Mouse (Mus musculus): ENCODE data around the gene Cdkn2c. TPM values are rescaled to one million over a fixed set of nuclear protein-coding genes. Genes with fewer than 3 reads are reported as not detected.
"Not testable (repeated sequence)": the region's sequence is repeated elsewhere in the genome, so short reads cannot be mapped to it uniquely, and the experiment has no call there.

Gene Cdkn2c
- 18.0 and 18.5 TPM in 2 replicates for polyA plus RNA-seq (2015; fragmentation: Nextera tagmentation; extraction: Ambion mirVana)

DNA sequence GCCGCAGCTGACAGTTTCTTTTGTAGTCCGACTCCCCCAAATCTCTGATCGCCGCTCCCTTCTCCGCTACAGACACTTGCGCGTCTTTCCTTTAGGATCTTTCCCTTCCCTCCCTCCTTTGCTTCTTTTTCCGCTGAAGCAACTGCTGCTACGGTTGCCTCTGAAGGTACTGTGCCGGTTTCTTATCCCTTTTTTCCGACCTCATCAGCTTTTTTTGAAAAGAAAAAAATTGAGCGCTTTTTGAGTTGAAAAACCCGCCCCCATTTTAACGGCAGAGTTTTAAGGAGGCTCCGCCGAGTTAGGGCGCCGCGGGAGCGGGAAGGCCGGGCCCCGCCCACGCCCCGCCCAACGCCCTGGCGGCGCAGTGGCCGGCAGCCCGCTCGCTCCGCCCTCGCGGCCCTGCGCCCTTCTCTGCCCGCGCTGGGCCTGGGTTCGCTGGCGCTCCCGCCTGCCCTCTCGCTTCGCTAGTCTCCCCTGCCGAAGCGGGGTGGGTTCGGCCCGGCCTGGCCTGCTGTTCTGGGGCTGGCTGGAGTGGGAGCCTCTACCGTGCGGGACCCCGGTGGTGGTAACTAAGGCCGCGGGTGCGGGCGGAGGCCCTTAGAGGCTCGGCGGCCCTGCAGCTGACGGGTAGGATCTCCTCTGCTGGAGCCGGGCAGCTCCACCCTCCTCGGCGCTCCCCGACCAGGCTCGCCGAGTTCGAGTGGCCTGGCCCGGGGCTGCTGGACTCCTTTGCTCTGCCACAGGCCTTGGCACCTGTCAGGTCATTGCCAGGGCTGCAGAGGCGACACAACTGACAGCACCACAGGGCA, at the start of gene Cdkn2c:
Gene Cdkn2c, minus strand, starts transcription at position 729 of the 809 bp plus-strand sequence.
- peaks cover 2% of the 10 kb centered on the region; the same call in 1 of the 2 replicates for H3K27me3 ChIP-seq (ENCODE audit: control insufficient read depth, insufficient read depth, low read length)
- peak; percentile 97 for ATAC-seq (replicated peaks; ENCODE audit: extremely low read depth, insufficient read depth, low FRiP score)
- WGBS: under 1% methylated on average over 64 of the region's 64 CpGs
- H3K27ac ChIP-seq (ENCODE audit: low read length): peak within 1 kb of the TSS; percentile 99
- H3K9ac ChIP-seq (ENCODE audit: low read length): peak within 1 kb of the TSS; percentile 99
- peak within 1 kb of the TSS; percentile 90 for H3K4me2 ChIP-seq (ENCODE audit: low read depth, low read length)
- no peaks in the 10 kb centered on the region for H3K36me3 ChIP-seq (ENCODE audit: control insufficient read depth, insufficient read depth)
- no peaks in the 10 kb centered on the region for H3K9me3 ChIP-seq (replicated peaks; ENCODE audit: control insufficient read depth, low read length)
- H3K4me3 ChIP-seq (ENCODE audit: low read length): peak within 1 kb of the TSS; percentile 94
- H3K4me1 ChIP-seq (ENCODE audit: control insufficient read depth, insufficient read depth, low read length): peaks cover 15% of the 10 kb centered on the region

DNA sequence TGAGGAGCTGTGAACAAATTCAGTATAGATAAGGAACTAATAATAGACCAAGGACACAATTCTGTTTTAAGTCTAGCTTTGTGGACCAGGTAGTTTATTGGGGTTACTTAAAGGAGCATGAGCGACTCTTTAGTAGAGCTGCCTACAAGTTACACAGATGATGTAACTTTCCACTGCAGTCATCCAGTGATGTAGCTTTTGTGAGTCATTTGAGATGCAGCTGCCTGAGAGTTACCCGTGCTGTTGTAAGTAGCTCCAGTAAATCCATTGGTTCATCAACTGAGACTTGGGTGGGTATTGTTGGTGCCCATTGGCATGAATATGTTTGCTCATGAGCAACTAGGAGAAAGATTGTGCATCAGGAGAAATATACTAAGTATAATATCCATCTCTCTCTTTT, 38.4 kb upstream of the Cdkn2c start:
- no peak overlapping the region for H3K4me2 ChIP-seq (ENCODE audit: low read depth, low read length)
- H3K36me3 ChIP-seq (ENCODE audit: control insufficient read depth, insufficient read depth): no peaks in the 10 kb centered on the region
- no peak for ATAC-seq (replicated peaks; ENCODE audit: extremely low read depth, insufficient read depth, low FRiP score)
- 83% methylated on average over 2 of the region's 2 CpGs for WGBS
- H3K9ac ChIP-seq (ENCODE audit: low read length): no peak overlapping the region
- no peak overlapping the region for H3K27ac ChIP-seq (ENCODE audit: low read length)
- no peaks in the 10 kb centered on the region for H3K27me3 ChIP-seq (ENCODE audit: control insufficient read depth, insufficient read depth, low read length)
- H3K4me1 ChIP-seq (ENCODE audit: control insufficient read depth, insufficient read depth, low read length): peaks cover 4% of the 10 kb centered on the region; the same call in 1 of the 2 replicates
- H3K4me3 ChIP-seq (ENCODE audit: low read length): no peak overlapping the region
- H3K9me3 ChIP-seq (replicated peaks; ENCODE audit: control insufficient read depth, low read length): no peaks in the 10 kb centered on the region

DNA sequence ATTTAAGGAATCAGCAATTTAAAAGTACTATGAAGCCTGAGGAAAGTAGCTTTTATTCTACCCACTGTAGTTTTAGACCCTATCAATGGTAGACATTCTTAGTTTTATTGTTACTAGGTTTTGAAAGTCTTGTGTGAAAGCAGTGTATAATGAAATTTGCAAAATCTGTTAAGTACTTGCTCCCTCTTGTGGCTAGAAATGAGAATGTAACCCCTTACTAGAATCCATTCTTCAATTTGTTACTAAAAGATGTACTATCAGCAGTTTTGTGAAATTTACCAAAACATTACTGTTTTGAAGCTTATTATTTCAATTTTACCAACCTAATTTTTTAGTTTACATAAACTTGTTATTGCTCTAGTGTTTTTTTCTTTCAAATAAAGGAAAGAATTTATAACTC, 36.6 kb upstream of the Cdkn2c start:
- no peak overlapping the region for H3K27ac ChIP-seq (ENCODE audit: low read length)
- no peaks in the 10 kb centered on the region for H3K27me3 ChIP-seq (ENCODE audit: control insufficient read depth, insufficient read depth, low read length)
- peaks cover 4% of the 10 kb centered on the region; the same call in 1 of the 2 replicates for H3K4me1 ChIP-seq (ENCODE audit: control insufficient read depth, insufficient read depth, low read length)
- H3K9ac ChIP-seq (ENCODE audit: low read length): no peak overlapping the region
- ATAC-seq (replicated peaks; ENCODE audit: extremely low read depth, insufficient read depth, low FRiP score): no peak
- H3K36me3 ChIP-seq (ENCODE audit: control insufficient read depth, insufficient read depth): no peaks in the 10 kb centered on the region
- no peak overlapping the region for H3K4me2 ChIP-seq (ENCODE audit: low read depth, low read length)
- no peak overlapping the region for H3K4me3 ChIP-seq (ENCODE audit: low read length)
- no peaks in the 10 kb centered on the region for H3K9me3 ChIP-seq (replicated peaks; ENCODE audit: control insufficient read depth, low read length)

DNA sequence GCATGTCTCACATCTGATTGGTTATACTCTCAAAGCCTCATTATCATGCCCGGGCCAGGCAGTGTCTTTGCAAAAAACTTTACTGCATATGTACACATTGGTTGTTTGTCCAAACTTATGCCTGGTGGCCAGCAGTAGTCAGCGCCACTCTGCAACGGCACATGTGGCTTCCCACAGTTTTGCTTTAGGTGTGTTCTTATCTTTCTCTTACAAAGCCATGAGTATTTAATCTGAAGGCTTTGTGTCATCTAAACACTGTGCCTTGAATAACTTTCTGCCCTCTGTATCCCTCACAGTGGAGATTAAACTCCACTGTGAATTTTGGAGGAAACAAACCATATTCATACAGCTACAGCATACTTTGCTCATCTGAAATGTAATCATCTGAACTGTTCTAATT, 33.7 kb upstream of the Cdkn2c start:
- not testable (repeated sequence) for H3K36me3 ChIP-seq (ENCODE audit: control insufficient read depth, insufficient read depth); H3K27ac ChIP-seq (ENCODE audit: low read length); H3K9ac ChIP-seq (ENCODE audit: low read length); H3K27me3 ChIP-seq (ENCODE audit: control insufficient read depth, insufficient read depth, low read length); H3K4me3 ChIP-seq (ENCODE audit: low read length); H3K9me3 ChIP-seq (replicated peaks; ENCODE audit: control insufficient read depth, low read length); H3K4me2 ChIP-seq (ENCODE audit: low read depth, low read length); H3K4me1 ChIP-seq (ENCODE audit: control insufficient read depth, insufficient read depth, low read length); ATAC-seq (replicated peaks; ENCODE audit: extremely low read depth, insufficient read depth, low FRiP score)
- WGBS: 91% methylated on average over 3 of the region's 3 CpGs

DNA sequence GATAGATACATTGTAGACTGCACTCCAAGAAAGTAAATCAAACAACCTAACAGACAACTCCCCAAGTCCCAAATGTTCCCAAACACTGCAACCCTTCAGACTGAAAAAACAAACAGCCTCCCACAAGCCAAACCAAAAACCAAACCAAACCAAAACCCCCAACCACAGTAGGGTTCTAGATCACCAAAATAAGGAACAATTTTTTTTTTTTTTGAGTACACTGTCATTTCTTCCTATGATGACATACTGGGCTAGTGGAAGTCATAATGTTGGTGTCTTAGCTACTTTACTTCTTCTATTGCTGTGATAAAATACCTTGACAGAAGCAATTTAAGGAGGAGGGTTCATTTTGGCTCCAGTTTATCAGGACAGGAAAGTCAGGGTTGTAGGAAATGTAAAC, 25.7 kb upstream of the Cdkn2c start:
- no peak overlapping the region for H3K4me2 ChIP-seq (ENCODE audit: low read depth, low read length)
- H3K9ac ChIP-seq (ENCODE audit: low read length): no peak overlapping the region
- H3K4me1 ChIP-seq (ENCODE audit: control insufficient read depth, insufficient read depth, low read length): no peaks in the 10 kb centered on the region
- ATAC-seq (replicated peaks; ENCODE audit: extremely low read depth, insufficient read depth, low FRiP score): no peak
- peaks cover 10% of the 10 kb centered on the region for H3K9me3 ChIP-seq (replicated peaks; ENCODE audit: control insufficient read depth, low read length)
- no peak overlapping the region for H3K27ac ChIP-seq (ENCODE audit: low read length)
- no peak overlapping the region for H3K4me3 ChIP-seq (ENCODE audit: low read length)
- H3K27me3 ChIP-seq (ENCODE audit: control insufficient read depth, insufficient read depth, low read length): no peaks in the 10 kb centered on the region
- H3K36me3 ChIP-seq (ENCODE audit: control insufficient read depth, insufficient read depth): peaks cover 10% of the 10 kb centered on the region

DNA sequence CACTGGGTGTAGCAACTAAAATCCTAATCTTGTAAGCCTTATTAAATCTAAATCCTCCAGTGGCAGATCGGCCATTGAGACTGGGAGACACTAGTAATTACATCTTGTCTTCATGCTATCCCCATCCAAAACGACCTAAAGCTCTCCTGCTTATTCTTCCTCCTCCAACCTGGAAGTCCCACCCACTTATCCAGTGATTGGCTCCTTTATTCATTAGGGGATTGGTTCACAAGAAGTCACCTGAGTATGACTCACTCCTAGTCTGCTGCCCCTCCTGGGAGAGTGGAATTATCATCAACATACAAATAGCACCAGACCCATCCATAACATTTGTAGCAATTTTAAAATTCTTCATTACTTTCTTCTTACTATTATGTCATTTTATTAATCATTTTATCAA, 16.6 kb upstream of the Cdkn2c start:
- WGBS: 66% methylated on average over 2 of the region's 2 CpGs
- H3K9ac ChIP-seq (ENCODE audit: low read length): no peak overlapping the region
- H3K4me3 ChIP-seq (ENCODE audit: low read length): no peak overlapping the region
- H3K4me1 ChIP-seq (ENCODE audit: control insufficient read depth, insufficient read depth, low read length): no peaks in the 10 kb centered on the region
- H3K27me3 ChIP-seq (ENCODE audit: control insufficient read depth, insufficient read depth, low read length): no peaks in the 10 kb centered on the region
- ATAC-seq (replicated peaks; ENCODE audit: extremely low read depth, insufficient read depth, low FRiP score): no peak
- no peak overlapping the region for H3K27ac ChIP-seq (ENCODE audit: low read length)
- 0 out of 2 replicates have a peak, but pooled peaks cover 5% of the 10 kb centered on the region for H3K36me3 ChIP-seq (ENCODE audit: control insufficient read depth, insufficient read depth)
- H3K9me3 ChIP-seq (replicated peaks; ENCODE audit: control insufficient read depth, low read length): no peaks in the 10 kb centered on the region
- H3K4me2 ChIP-seq (ENCODE audit: low read depth, low read length): no peak overlapping the region

DNA sequence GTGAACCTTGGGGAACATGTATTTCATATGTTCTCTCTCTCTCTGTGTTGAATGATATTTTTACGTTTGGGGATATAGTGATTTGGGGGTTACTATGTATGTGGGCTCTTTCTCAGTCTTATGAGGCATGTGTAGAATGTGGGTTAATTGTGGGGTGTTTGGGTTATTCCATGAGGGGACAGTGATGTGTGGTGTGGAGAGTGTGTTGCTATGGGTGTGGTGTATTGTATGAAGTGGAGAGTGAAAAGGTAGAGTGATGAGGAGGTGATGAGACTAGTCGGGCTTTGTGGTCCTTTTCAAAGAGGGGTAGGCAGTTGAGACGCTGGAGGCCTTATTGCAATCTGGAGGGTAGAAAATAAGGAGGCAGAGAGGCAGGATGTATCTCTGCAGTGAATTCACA, 10.2 kb upstream of the Cdkn2c start:
- peak overlapping the region; percentile 83 for H3K4me2 ChIP-seq (ENCODE audit: low read depth, low read length)
- 0 out of 2 replicates have a peak, but pooled peaks cover 3% of the 10 kb centered on the region for H3K4me1 ChIP-seq (ENCODE audit: control insufficient read depth, insufficient read depth, low read length)
- WGBS: 0% methylated on average over 3 of the region's 3 CpGs
- H3K9ac ChIP-seq (ENCODE audit: low read length): peak overlapping the region; percentile 85
- peak overlapping the region; percentile 93 for H3K4me3 ChIP-seq (ENCODE audit: low read length)
- no peaks in the 10 kb centered on the region for H3K27me3 ChIP-seq (ENCODE audit: control insufficient read depth, insufficient read depth, low read length)
- H3K27ac ChIP-seq (ENCODE audit: low read length): peak overlapping the region; percentile 99
- no peaks in the 10 kb centered on the region for H3K36me3 ChIP-seq (ENCODE audit: control insufficient read depth, insufficient read depth)
- no peaks in the 10 kb centered on the region for H3K9me3 ChIP-seq (replicated peaks; ENCODE audit: control insufficient read depth, low read length)
- no peak for ATAC-seq (replicated peaks; ENCODE audit: extremely low read depth, insufficient read depth, low FRiP score)

DNA sequence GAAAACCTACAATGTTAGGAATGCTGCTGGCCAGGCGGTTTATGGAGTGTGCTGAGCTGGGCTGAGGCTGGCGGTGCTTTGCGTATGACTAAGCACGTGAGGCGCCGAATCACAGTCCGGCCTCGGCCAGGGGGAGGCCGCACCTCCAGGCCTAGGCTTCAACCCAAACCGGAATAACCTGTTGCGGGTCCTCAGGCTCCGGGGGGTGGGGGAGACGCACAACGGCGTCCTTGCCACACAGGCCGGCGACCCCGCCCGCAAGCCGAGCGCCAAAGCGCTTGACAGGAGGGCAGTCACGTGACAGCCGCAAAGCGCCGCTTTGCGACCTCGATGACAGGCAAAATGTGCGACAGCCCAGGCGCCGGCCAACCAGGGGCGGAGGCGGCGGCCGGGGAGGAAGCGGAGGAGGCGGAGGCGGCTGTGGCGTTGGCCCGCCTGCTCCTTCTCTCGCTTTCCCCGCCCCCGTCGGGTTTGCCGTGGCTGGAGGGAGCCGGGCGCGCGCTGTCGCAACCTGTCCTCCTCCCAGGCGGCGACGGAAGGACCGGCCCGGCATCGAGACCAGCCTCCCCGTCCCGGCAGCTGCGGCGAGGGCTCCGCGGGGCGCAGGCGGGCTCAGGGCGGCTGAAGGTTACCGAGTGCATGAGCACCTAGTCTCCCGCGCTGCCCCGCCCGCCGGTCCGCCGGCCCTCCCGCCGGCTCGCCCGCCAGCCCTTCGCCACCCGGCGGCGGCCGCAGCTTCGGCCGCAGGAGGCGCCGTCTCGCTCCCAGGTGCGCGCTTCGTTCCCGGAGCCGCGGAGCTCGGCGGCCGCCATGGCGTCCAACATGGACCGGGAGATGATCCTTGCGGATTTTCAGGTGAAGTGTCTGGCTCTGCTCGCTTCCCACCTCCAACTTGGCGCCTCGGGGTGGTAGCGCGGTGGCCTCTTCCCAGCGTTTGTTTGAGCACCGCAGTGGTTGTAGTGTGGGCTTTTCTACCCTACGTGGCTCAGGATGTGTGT, 9.5 kb upstream of the Cdkn2c start, which contains the start of gene Faf1:
Gene Faf1, plus strand, starts transcription at position 371 of the 998 bp plus-strand sequence.
- no peaks in the 10 kb centered on the region for H3K27me3 ChIP-seq (ENCODE audit: control insufficient read depth, insufficient read depth, low read length)
- 0 out of 2 replicates have a peak, but pooled peaks cover 3% of the 10 kb centered on the region for H3K4me1 ChIP-seq (ENCODE audit: control insufficient read depth, insufficient read depth, low read length)
- peak within 1 kb of the TSS; percentile 83 for H3K4me2 ChIP-seq (ENCODE audit: low read depth, low read length)
- peak within 1 kb of the TSS; percentile 85 for H3K9ac ChIP-seq (ENCODE audit: low read length)
- ATAC-seq (replicated peaks; ENCODE audit: extremely low read depth, insufficient read depth, low FRiP score): peak; percentile 98
- H3K4me3 ChIP-seq (ENCODE audit: low read length): peak within 1 kb of the TSS; percentile 93
- peak within 1 kb of the TSS; percentile 99 for H3K27ac ChIP-seq (ENCODE audit: low read length)
- WGBS: under 1% methylated on average over 89 of the region's 107 CpGs
- H3K36me3 ChIP-seq (ENCODE audit: control insufficient read depth, insufficient read depth): no peaks in the 10 kb centered on the region
- H3K9me3 ChIP-seq (replicated peaks; ENCODE audit: control insufficient read depth, low read length): no peaks in the 10 kb centered on the region
